Mouse (Mus musculus) hindbrain, embryonic 15.5 days (tissue): ENCODE measurements around the gene Agtpbp1. TPM values are rescaled to one million over a fixed set of nuclear protein-coding genes. Genes with fewer than 3 reads are reported as not detected.

Source experiments
- ATAC-seq: fragments of 200-750 bp; cut with Nextera tagmentation; 2 replicates; pipeline ENCODE4 v1.8.0; 2017; ENCODE audit warnings: low read depth, moderate number of reproducible peaks, moderate TSS enrichment; ENCODE audit not compliant: low FRiP score
- H3K27ac ChIP-seq: fragments of 300-500 bp; sonication (generic); replicated peaks from 2 replicates; pipeline ENCODE4 v1.5.1; 2015; ENCODE audit warnings: mild to moderate bottlenecking, inconsistent platforms
- H3K27me3 ChIP-seq: fragments of 300-500 bp; sonication (generic); 2 replicates; pipeline ENCODE4 v1.6.1; 2015; ENCODE audit warnings: control low read depth, inconsistent platforms
- H3K36me3 ChIP-seq: fragments of 300-500 bp; sonication (generic); 2 replicates; pipeline ENCODE4 v1.6.1; 2015; ENCODE audit warnings: control low read depth, inconsistent platforms
- H3K4me1 ChIP-seq: fragments of 300-500 bp; sonication (generic); replicated peaks from 2 replicates; pipeline ENCODE4 v1.6.1; 2015; ENCODE audit warnings: control low read depth, inconsistent platforms
- H3K4me2 ChIP-seq: fragments of 300-500 bp; sonication (generic); 2 replicates; pipeline ENCODE4 v1.6.1; 2015; ENCODE audit warnings: moderate library complexity, mild to moderate bottlenecking, inconsistent platforms
- H3K4me3 ChIP-seq: fragments of 300-500 bp; sonication (generic); 2 replicates; pipeline ENCODE4 v1.5.1; 2015; ENCODE audit warnings: mild to moderate bottlenecking, inconsistent platforms
- H3K9ac ChIP-seq: fragments of 300-500 bp; sonication (generic); 2 replicates; pipeline ENCODE4 v1.6.1; 2015; ENCODE audit warnings: inconsistent platforms
- H3K9me3 ChIP-seq: fragments of 300-500 bp; sonication (generic); 2 replicates; pipeline ENCODE4 v1.6.1; 2016; ENCODE audit warnings: control low read depth, inconsistent platforms
- WGBS: fragments of 180-500 bp; shearing (Covaris S2); methylation state at CpG from one replicate; pipeline ENCODE4 v1.1.7; 2015; 5-methylcytosine and 5-hydroxymethylcytosine counted together
- polyA plus RNA-seq: library from polyadenylated mRNA; unstranded; fragments of >200 nt; fragmentation: Nextera tagmentation; extraction: Ambion mirVana; gene quantifications from 2 replicates; pipeline ENCODE4 v1.2.1, GENCODE M21; 2015

The Agtpbp1 gene
- polyA plus RNA-seq, 1 experiment from 2014 or later, result 65.9 TPM

- no peak overlapping the region for H3K4me2 ChIP-seq
- no peak overlapping the region for H3K27ac ChIP-seq
- no peak overlapping the region for H3K4me3 ChIP-seq
- 89% methylated on average over 7 of the region's 7 CpGs for WGBS
- no peaks in the 10 kb centered on the region for H3K4me1 ChIP-seq
- H3K9me3 ChIP-seq, result no peaks in the 10 kb centered on the region
- 0 out of 2 replicates have a peak, but pooled peaks cover 6% of the 10 kb centered on the region for H3K36me3 ChIP-seq
- H3K9ac ChIP-seq, result no peak overlapping the region
- H3K27me3 ChIP-seq, result no peaks in the 10 kb centered on the region
- no peak for ATAC-seq
Measured at GRCm38 (mm10) chr13:59447130-59447529, 137.9 kb downstream of the Agtpbp1 start.

DNA sequence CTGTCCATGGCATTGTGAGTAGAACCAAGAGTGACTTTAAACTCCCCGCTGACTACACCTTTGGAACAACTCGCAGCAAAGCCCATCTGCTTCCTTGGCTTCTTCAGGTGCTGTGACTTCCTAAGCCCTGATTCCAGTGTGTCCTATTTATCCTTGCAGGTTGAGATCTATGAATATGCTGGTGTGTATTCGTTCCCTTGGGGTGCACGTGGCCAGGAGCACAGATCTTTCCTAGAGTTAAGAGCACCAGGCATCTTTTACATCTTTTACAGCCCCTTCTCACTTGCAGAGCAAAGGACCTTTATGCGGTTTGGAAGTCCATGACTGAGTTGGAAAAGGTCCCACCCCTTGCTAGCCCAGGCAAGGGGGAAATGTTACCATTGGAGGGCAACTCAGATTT lies 139.8 kb downstream of the Agtpbp1 start:
- Histone ChIP-seq H3K27me3 (no peaks in the 10 kb centered on the region), H3K36me3 (0 out of 2 replicates have a peak, but pooled peaks cover 2% of the 10 kb centered on the region), H3K9ac (no peak overlapping the region), H3K4me1 (no peaks in the 10 kb centered on the region), H3K9me3 (no peaks in the 10 kb centered on the region), H3K4me3 (no peak overlapping the region), H3K4me2 (no peak overlapping the region), H3K27ac (no peak overlapping the region)
- WGBS, result 91% methylated on average over 5 of the region's 5 CpGs
- no peak for ATAC-seq

- H3K27ac ChIP-seq, result no peak overlapping the region
- H3K4me2 ChIP-seq, result no peak overlapping the region
- no peaks in the 10 kb centered on the region for H3K27me3 ChIP-seq
- no peaks in the 10 kb centered on the region for H3K36me3 ChIP-seq
- no peak overlapping the region for H3K9ac ChIP-seq
- no peak overlapping the region for H3K4me3 ChIP-seq
- no peaks in the 10 kb centered on the region for H3K4me1 ChIP-seq
- WGBS, result 86% methylated on average over 6 of the region's 6 CpGs
- ATAC-seq, result no peak
- no peaks in the 10 kb centered on the region for H3K9me3 ChIP-seq
Measured at GRCm38 (mm10) chr13:59444371-59444770, 140.7 kb downstream of the Agtpbp1 start.

- H3K9ac ChIP-seq, result no peak overlapping the region
- H3K9me3 ChIP-seq, result no peaks in the 10 kb centered on the region
- H3K4me2 ChIP-seq, result no peak overlapping the region
- 77% methylated on average over 1 of the region's 1 CpGs for WGBS
- no peak overlapping the region for H3K4me3 ChIP-seq
- H3K4me1 ChIP-seq, result no peaks in the 10 kb centered on the region
- H3K27me3 ChIP-seq, result no peaks in the 10 kb centered on the region
- H3K36me3 ChIP-seq, result no peaks in the 10 kb centered on the region
- H3K27ac ChIP-seq, result no peak overlapping the region
- no peak for ATAC-seq
Measured at GRCm38 (mm10) chr13:59439683-59440082, 145.3 kb downstream of the Agtpbp1 start.

DNA sequence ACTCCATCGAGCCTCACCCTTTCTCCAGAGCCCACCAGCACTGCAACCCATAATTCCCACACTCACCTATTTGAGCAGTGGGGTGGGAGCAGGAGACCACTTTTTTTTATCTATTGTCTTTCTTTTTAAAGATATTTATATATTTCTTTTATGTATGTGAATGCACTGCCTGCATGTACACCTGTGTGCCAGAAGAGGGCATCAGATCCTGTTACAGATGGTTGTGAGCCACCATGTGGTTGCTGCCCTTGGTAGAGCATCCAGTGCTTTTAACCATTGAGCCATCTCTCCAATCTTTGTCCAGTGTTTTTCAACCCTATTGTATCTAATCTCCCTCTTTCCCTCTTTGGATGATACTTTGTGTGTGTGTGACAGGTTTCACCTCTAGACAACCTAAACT lies 150.5 kb downstream of the Agtpbp1 start:
- 100% methylated on average over 1 of the region's 1 CpGs for WGBS
- no peak for ATAC-seq
- H3K4me1 ChIP-seq, result peaks cover 11% of the 10 kb centered on the region; the same call in 1 of the 2 replicates

DNA sequence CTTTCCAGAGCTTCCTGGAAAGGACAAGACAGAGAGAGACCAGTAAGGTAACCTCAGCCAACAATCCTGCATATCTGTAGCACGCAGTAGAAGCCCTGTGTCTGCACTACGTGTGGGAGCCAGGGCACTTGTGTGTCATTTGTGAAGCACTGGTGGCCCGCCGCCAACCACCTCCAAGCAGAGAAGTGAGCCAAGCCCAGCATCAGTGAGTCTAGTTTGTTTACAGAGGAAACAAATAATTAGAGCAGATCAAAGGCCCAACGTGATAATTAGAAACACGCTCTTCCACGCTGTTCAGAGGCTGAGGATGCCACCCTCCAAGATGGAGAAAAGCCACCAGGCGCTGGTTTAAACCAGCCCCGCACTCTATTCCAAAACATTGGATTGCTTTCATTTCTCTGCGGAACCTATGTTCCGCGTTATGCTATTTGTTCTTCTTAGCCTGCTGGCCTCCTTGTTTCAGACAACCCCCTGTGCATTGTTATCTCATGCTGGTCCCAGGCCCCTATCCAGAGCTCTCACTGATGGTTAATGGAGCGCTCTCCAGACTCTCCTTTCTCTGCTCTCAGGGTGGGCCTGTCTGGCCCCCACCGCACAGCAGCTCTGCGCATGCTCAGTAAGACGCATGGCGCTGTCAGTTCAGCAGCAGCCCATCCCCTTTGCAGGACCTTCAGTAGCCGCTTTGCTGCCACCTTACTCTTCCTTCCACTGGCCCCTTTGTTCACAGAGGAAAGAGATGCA lies 153.7 kb downstream of the Agtpbp1 start:
- Histone ChIP-seq H3K9ac (no peak overlapping the region), H3K27ac (peak overlapping the region; percentile 35), H3K9me3 (no peaks in the 10 kb centered on the region), H3K36me3 (no peaks in the 10 kb centered on the region), H3K4me3 (no peak overlapping the region), H3K4me2 (peak overlapping the region; percentile 26), H3K27me3 (no peaks in the 10 kb centered on the region), H3K4me1 (peaks cover 11% of the 10 kb centered on the region; the same call in 1 of the 2 replicates)
- WGBS, result 44% methylated on average over 18 of the region's 18 CpGs
- ATAC-seq, result peak; percentile 87; the same call in 1 of the 2 replicates

More for the DNA sequence above, 150.5 kb downstream of the Agtpbp1 start:
- H3K4me2 ChIP-seq, result no peak overlapping the region
- H3K9ac ChIP-seq, result no peak overlapping the region
- no peaks in the 10 kb centered on the region for H3K36me3 ChIP-seq
- H3K9me3 ChIP-seq, result no peaks in the 10 kb centered on the region
- no peak overlapping the region for H3K4me3 ChIP-seq
- no peak overlapping the region for H3K27ac ChIP-seq
- no peaks in the 10 kb centered on the region for H3K27me3 ChIP-seq

GRCm38 (mm10) chr13:59429369-59429768 lies 155.7 kb downstream of the Agtpbp1 start:
- Histone ChIP-seq H3K4me1 (peaks cover 11% of the 10 kb centered on the region; the same call in 1 of the 2 replicates), H3K27ac (no peak overlapping the region), H3K36me3 (no peaks in the 10 kb centered on the region), H3K27me3 (no peaks in the 10 kb centered on the region), H3K4me3 (no peak overlapping the region), H3K4me2 (no peak overlapping the region), H3K9ac (no peak overlapping the region), H3K9me3 (no peaks in the 10 kb centered on the region)
- WGBS, result 96% methylated on average over 6 of the region's 6 CpGs
- ATAC-seq, result no peak

- no peak for ATAC-seq
- H3K27ac ChIP-seq, result no peak overlapping the region
- H3K36me3 ChIP-seq, result no peaks in the 10 kb centered on the region
- H3K4me2 ChIP-seq, result no peak overlapping the region
- no peak overlapping the region for H3K4me3 ChIP-seq
- H3K4me1 ChIP-seq, result no peaks in the 10 kb centered on the region
- whole genome bisulfite sequencing, result 53% methylated on average over 5 of the region's 5 CpGs
- no peak overlapping the region for H3K9ac ChIP-seq
- H3K9me3 ChIP-seq, result no peaks in the 10 kb centered on the region
- no peaks in the 10 kb centered on the region for H3K27me3 ChIP-seq
Measured at GRCm38 (mm10) chr13:59423871-59424270, 161.2 kb downstream of the Agtpbp1 start.

DNA sequence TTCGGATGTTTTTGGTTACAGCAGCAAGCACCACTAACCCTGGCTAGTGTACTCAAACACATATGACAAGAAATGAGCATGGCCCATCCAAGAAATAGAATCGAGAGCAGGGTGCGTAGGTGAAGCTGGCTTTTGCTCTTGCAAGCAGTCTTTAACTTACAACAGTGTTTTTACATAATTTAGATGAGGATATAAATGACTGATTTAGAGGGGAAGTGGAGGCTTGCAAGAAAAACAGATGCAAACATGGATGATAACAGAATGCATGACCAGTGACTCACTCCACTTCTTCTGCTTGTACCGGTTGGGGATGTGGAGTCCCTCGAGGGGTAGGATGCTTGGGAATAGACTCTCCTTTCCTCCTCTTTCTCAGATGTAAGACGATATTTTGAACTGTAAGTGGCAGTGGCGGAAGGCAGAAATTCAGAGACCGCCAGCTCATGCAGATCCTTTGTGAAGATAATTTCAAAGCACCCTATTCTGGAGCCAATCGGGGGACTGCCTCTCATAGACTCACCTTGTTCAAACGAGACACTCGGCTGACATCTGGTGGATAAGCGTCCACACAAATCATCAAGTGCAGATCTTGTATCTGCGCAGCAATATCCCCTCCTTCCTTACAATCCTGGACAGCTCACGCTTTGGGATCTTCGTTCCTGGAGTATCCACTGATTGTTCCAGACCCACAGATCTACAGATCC lies 168.3 kb downstream of the Agtpbp1 start:
- H3K36me3 ChIP-seq, result no peaks in the 10 kb centered on the region
- WGBS, result 88% methylated on average over 15 of the region's 15 CpGs
- no peak overlapping the region for H3K27ac ChIP-seq
- H3K9me3 ChIP-seq, result no peaks in the 10 kb centered on the region
- no peaks in the 10 kb centered on the region for H3K27me3 ChIP-seq
- no peak overlapping the region for H3K4me3 ChIP-seq
- H3K4me2 ChIP-seq, result no peak overlapping the region
- no peak for ATAC-seq
- no peak overlapping the region for H3K9ac ChIP-seq
- H3K4me1 ChIP-seq, result no peaks in the 10 kb centered on the region

GRCm38 (mm10) chr13:59413885-59414284 lies 171.1 kb downstream of the Agtpbp1 start:
- Histone ChIP-seq H3K4me2 (no peak overlapping the region), H3K36me3 (no peaks in the 10 kb centered on the region), H3K27ac (no peak overlapping the region), H3K4me1 (no peaks in the 10 kb centered on the region), H3K27me3 (no peaks in the 10 kb centered on the region), H3K9ac (no peak overlapping the region), H3K4me3 (no peak overlapping the region), H3K9me3 (no peaks in the 10 kb centered on the region)
- WGBS, result 84% methylated on average over 9 of the region's 9 CpGs
- no peak for ATAC-seq

DNA sequence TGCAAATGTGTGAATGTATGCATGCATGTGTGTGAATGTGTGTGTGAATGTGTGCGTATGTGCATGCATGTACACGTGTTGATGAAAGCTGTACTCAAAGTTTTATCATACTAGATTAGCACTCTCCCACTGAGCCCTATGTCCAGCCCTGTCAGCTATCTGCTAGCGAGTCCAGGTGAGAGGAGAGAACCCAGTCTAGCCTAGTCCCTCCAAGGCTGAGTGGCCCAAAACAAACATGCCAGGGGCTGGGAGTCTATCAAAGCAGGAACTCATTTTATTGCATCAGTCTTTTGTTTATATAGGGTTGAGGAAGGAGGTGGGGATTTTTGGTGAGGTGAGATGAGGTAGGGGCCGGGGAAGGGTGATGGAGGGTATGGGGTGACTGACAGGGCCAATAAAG lies 172.4 kb downstream of the Agtpbp1 start:
- no peaks in the 10 kb centered on the region for H3K36me3 ChIP-seq
- no peaks in the 10 kb centered on the region for H3K9me3 ChIP-seq
- H3K27me3 ChIP-seq, result no peaks in the 10 kb centered on the region
- H3K4me3 ChIP-seq, result no peak overlapping the region
- H3K4me1 ChIP-seq, result no peaks in the 10 kb centered on the region
- H3K9ac ChIP-seq, result no peak overlapping the region
- WGBS, result 97% methylated on average over 4 of the region's 4 CpGs
- no peak for ATAC-seq
- no peak overlapping the region for H3K27ac ChIP-seq
- H3K4me2 ChIP-seq, result no peak overlapping the region

DNA sequence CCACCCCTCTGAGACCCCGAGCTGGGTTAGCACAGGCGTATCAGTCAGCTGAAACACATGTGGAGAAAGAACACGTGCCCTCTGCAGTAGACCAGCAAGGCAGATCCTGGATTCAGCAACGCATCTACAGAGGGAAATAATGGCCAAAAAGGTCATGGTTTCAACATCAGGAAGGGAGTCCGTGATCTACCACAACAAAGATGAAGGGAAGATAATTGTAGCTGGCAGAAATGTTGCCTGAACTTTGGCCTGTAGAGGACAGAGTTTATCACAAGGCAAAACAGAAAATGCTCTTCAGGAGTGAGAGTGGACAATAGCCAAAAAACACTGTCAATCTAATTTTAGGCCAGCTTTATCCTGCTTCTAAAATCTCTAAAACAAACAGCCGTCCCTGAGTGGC lies 177.8 kb downstream of the Agtpbp1 start:
- 86% methylated on average over 6 of the region's 6 CpGs for WGBS
- Histone ChIP-seq H3K4me1 (peaks cover 7% of the 10 kb centered on the region), H3K9ac (no peak overlapping the region), H3K4me3 (no peak overlapping the region), H3K27ac (no peak overlapping the region), H3K4me2 (no peak overlapping the region), H3K27me3 (no peaks in the 10 kb centered on the region), H3K9me3 (no peaks in the 10 kb centered on the region), H3K36me3 (no peaks in the 10 kb centered on the region)
- ATAC-seq, result no peak
